Mouse (Mus musculus): ENCODE measurements at regions not wholly inside any gene's neighbourhood (a gene's known extent, or its start where the extent isn't known, plus 50 kb on each side); places are given as distances from the start of the nearest gene placed in this dataset.
A peak's percentile ranks its signal among the peaks of the same experiment; 100 is the strongest.

DNA sequence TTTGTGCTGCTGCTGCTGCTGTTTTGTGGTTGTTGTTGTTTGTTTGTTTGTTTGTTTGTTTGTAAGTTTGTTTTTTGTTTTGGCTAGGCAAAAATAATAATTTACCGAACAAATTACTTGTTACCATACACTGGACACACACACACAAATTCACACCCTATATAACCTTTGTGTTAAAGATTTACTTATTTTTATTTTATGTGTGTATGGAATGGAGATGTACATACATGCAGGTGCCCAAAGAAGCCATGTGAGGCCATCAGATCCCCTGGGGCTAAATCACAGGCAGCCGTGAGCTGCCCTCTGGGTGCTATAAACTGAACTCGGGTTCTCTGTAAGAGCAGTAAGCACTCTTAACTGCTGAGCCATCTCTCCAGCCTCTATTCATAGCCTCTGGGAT is 56.0 kb downstream of the Pttg1 start:
- DNase-seq (ENCODE audit: low read depth in 2 of 2, low spot score in 2 of 2), result no peak

DNA sequence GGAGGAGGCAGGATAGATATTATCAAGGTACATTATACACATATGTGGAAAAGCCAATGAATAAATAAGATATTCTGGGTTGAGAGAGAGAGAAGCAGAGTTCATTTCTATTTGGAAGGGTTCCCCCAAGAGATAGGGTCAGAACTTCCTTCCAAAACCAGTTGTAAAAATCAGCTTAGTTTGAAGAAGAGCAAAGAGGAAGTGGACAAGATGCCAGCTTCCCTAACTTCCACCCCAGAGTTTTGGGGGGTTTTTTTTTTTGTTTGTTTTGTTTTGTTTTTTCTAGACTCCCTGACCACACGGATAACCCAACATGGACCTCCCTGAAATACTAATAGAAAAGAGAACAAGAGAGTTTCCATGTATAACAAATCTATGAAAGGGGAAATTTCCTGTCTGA is 57.7 kb downstream of the Pttg1 start:
- DNase-seq (ENCODE audit: low read depth in 2 of 2, low spot score in 2 of 2), result no peak

DNA sequence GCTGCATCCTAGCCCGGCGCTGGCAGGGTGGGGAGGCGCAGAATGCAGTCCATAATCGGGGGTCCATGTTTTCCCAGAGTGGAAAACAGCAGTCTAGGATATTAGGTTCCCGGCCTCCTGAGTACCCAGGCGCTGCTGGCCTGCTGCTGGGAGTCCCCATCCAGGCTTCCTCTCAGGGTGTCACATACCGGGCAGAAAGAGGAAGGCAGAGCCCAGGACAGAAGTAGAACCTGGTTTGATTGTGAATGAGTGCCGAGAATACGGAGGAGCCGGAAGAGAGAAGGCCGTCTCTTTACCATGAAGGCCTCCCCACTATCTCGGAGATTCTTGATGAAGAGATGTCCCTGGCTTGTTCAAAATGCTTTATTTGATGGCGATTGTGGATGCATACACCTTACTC is 64.2 kb downstream of the Pttg1 start:
- no peak for DNase-seq (ENCODE audit: low read depth in 2 of 2, low spot score in 2 of 2)

DNA sequence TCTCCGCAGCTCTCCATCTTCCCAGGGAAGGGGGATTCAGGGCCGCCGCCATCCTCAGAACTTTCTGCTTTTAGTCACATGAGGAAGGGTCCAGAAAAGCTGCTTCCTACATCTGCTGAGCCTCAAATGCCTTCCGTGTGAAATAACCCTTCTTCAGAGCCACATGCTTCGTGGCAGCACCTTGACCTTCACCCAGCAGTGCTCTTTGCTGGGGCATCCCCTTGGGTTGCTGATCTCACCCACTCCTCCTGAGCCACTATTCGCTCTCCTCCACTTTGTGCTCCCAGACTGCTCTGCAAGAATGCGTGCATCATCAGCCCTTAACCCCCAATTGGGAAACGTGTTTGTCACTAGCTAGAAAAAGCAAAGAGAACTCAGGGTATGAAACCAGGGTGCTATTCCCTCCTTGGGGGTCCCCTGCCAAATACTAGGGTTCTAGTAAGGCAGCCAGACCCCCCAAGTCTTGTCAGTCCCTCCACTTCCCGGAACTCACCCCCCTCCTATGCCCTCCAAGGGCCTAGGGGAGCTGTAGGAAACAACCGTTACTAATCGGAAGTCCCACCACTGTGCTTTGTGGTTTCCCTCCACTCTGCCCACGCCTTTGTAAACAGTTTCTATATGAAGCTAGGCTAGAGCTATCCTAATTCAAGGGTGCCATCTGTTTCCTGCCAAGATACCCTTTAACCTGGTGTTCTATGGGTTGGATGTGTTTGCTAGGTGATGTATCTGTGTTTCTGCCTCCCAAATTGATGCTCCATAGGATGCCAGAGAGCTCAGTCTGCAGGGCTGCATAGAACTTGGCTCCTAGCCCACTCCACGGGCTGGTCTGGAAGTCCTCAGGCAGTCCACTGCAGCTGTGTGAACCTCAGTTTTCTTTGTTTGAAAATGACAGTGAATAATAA is 67.4 kb downstream of the Pttg1 start:
- DNase-seq (ENCODE audit: low read depth in 2 of 2, low spot score in 2 of 2), result peak; percentile 14 to 38

DNA sequence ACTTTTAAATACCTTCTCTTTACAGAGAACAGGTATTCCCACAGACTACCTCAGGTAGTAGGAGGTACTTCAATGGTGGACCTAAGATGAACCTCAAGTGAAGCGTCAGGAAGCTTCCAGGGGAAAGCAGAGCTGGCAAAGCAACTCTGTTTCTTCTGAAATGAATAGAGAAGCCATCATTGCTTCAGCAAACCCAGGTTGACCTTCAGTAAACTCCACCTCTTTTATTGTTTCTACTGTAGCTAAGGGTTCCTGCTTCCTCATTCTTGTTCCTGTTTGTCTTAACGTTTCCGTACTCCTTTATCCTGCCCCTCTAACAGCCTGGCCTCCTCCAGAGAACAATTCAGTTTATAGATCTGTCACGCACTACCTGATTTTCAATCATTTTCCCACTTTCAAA is 72.4 kb downstream of the Pttg1 start:
- DNase-seq (ENCODE audit: low read depth in 2 of 2, low spot score in 2 of 2), result no peak

DNA sequence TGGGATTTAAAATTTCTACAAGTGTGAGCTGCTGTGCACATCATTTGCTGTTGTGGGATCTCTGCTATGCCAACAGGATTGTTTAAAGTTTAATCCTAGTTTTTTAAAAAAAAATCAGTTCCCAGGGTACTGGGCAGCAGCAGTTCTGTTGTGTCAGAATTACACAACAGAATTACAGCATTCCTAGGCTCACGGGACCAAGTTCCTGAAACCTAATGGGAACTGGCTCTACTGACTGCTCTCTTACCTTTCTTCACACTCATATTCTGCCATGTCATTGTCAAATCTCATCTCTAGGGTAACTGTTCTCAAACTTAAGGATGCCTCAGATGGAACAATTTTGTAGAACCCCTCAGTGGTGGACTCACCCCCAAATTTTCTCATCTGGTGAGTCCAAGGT is 73.0 kb downstream of the Pttg1 start:
- DNase-seq (ENCODE audit: low read depth in 2 of 2, low spot score in 2 of 2), result no peak

DNA sequence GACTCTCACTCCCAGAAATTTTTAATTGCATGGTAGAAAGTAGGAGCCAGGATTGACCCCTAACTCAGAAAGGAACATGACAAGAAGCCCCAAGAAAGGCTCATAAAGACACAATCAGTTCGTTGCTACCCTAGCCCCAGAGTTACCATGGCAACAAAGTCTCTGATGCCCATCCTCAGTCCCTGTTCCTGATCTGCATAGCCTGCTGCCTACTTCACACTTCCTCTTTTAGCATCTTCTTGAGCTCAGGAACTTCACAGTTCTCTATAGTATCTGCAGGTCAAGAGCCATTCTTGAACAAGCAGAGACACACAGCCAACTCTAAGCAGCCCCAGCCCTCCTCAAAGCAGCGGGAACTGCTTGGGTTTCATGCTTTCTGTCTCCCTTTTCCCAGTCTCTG is 74.2 kb downstream of the Pttg1 start:
- no peak for DNase-seq (ENCODE audit: low read depth in 2 of 2, low spot score in 2 of 2)

DNA sequence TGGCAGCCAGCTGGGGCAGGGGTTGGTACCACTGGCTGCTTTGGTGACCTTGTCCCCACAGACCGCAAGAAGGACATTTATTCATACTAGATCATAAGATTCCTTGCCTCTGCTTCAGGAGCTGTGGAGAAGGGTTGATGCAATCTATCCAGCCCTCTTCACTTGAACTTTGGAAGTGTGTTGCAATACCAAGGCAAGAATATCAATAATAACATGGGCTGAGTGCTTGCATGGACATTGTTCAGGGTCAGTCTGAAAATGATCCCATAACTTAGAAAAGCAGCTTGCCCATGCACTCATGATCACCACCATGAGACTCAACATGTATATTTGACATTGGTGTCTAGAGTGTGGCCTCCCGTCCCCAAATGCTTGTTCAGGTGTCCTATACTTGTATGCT is 74.7 kb downstream of the Pttg1 start:
- no peak for DNase-seq (ENCODE audit: low read depth in 2 of 2, low spot score in 2 of 2)

DNA sequence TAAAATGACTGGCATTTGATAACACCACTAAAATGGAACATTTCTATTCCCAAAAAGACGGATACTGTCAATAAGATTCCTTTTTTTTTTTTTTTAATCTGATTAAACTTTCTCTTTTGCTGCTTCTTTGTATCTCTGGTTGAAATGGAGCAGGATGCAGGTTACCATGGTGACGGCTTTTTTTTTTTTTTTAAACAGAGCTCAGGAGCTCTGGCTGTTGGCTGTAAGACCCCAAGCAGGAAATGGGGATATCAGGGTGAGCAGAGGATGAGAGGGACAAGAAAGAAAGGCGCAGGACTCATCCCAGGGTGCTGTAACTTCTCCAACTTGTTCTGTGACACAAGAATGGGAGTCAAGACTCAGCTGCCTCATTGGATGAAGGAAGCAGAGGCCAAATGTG is 75.8 kb downstream of the Pttg1 start:
- no peak for DNase-seq (ENCODE audit: low read depth in 2 of 2, low spot score in 2 of 2)

DNA sequence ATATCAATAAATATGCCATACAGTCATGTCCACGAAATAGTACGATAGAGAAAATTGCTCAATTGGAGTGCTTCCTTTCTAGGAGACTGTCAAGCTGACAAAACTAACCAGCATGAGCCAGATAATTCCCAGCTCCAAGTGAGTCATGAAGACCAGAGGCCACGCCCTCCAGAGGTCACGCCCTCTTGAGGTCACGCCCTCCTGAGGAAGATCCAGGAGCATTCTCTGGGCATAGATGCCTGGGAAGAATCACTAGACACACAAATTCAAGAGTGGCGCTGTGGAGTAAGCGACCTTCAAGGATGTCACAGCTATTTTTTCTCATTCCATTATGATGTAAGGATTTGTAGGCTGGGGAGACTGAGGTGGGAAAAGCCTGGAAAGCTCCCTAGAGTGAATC is 76.5 kb downstream of the Pttg1 start:
- DNase-seq (ENCODE audit: low read depth in 2 of 2, low spot score in 2 of 2), result no peak

DNA sequence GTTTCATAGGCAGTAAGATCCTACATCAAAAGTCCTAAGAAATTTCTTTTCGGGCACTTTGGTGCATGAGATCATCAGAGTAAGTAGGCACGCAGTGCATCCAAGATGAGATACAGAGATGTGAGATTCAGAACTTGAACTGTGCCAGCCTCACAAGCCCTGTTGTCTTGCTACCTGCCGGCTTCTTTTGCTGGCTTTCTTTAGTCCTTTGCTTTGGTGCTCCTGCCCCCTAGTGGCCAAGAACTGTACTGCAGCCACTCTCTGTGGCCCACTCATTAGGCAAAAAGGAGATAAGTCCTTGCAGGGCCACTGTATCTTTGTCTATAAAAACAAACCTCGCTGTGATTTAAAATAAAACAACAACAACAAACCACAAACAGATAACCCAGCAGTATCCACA is 77.5 kb downstream of the Pttg1 start:
- peak; percentile 75 for DNase-seq (ENCODE audit: low read depth in 2 of 2, low spot score in 2 of 2)

DNA sequence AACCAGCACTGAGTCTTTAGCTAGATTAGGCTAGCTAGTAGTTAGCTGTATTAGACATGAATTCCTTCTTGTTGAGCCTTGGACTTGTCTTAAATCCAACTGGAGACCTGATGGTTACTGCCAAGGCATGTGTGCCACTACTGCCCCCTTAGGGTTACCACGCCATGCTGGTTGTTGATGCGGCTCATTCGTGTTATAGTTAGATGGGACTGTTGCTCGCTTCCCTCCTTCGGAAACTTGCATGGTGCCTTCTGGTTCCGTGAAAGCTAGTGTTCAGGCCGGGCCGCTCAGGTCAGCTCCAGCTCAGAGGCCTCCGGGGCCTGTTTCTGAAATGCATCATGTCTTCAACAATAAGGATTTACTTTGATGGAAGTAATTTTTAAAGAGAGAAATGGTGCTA is 79.6 kb downstream of the Pttg1 start:
- no peak for DNase-seq (ENCODE audit: low read depth in 2 of 2, low spot score in 2 of 2)

DNA sequence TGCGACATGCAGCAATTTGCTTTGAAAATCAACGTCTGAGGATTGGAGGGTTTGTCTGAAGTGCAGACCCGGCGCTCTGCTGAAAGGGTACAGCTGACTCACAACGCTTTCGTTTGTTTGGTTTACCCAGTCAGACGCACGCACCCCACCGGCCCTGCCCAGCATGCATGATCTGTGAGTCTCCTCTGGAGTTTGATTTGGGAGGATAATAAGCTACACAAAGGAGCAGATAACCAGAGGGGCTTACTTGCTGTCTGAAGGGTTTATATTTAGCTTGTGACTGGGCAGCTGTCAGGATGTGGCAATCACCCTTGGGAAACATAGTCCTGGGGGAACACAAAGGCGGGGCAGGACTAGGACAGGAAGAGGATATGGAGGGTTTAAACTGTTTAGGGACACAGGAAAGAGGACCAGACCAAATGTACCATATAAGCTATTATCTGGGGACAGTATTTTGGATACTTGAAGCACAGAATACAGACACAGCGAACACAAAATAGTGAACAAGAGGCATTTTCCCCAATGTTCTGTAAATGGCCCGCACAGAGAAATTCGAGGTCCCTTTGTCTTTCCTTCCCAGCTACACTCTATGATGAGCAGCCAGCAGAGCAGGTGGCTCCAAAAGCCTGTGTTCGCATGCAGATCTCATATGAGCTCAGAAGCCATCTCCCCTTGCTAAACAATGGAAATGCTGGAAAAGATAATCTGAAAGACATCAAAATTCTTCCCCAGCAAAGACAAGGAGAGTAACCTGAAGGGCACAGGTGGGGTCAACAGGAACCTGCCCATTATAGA is 81.1 kb downstream of the Pttg1 start:
- no peak for DNase-seq (ENCODE audit: low read depth in 2 of 2, low spot score in 2 of 2)

DNA sequence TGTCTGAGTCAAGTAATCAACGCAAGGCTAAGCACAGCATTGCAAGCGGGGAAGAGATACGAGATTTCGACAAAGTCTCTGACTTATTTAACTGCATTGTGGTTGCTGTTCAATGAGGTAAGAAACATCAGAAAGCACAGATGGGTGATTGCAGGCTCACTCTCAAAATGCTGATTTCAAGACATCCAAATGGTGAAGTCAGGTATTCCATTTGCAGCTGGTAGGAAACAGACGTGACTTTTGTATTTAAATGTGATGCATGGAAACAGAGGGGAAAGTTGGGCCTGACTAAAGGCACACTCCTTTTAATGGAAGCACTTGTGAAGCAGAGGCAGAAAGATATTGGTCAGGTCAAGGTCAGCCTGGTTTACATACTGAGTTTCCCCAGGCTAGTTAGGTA is 82.5 kb downstream of the Pttg1 start:
- DNase-seq (ENCODE audit: low read depth in 2 of 2, low spot score in 2 of 2), result no peak

DNA sequence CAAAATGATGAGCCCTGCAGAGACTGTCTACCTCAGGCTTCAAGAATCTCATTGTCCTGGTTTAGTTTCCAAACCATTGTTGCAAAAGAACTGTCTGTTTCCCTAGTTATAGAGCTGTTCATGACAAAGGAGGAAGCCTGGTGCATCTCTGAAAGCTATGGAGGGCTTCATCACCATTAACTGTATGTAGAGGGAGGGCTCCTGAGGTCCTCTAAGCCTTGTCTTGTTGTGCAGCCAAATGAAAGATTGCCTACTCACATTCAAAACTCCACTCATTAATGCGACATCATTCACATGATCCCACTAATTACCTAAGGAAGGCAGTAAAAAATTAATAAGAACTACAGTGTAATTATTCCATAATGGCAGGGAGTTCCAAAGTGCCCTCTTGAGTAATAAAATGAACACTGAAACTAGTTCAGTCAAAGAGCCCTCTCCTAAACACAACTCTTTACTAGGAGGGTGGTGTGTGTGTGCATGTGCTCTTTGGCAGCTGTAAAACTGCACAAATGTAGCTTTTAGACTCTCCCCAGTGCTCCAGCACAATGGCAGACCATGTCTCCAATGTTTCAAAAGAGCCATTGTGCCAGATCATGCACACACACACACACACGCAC is 87.6 kb downstream of the Pttg1 start:
- DNase-seq (ENCODE audit: low read depth in 2 of 2, low spot score in 2 of 2), result no peak

DNA sequence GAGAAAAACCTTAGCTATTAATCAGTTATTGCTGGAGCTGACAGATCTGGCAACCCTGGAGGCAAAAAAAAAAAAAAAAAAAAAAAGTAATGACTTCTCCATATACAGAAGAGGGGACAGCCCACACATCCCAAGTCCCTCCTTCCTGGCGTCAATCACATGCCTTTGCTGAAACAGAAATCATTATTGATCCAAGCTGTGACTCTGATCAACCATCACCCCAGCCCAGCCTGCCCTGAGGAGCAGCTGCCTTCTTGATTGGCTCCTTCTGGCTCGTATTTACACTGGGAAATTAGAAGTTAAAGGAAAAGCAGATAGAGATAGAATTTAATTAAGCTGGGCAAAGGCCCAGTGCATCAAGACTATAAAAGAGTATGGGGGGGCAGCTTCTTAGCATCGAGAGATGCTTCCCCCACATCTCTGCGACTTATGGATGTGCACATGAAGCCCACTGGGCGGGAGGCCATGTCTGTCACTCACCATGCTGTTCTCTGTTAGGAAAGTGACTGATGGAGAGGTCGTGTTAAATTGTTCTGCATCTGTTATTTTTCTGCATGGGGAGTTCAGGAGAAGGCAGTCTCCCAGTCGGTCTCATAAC is 90.3 kb downstream of the Pttg1 start:
- no peak for DNase-seq (ENCODE audit: low read depth in 2 of 2, low spot score in 2 of 2)

DNA sequence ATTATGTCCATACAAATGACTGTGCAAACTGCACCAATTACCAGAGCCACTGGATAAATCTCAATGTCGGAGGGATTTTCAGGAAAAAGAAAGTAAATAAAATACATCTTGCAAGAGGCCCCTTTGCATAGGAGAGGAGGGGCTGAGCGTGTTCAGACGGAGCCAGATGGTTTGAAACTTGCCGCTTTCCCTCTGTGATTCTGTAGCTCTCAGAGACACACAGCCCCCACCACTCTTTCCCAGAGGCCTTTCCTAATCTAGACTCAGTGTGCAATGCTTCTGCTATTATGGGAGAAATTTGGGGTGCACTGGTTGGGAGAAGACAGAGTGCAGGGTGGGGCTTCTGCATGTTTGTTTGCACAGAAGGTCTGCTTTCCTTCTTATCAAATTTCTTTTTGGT is 92.5 kb downstream of the Pttg1 start:
- DNase-seq (ENCODE audit: low read depth in 2 of 2, low spot score in 2 of 2), result no peak

DNA sequence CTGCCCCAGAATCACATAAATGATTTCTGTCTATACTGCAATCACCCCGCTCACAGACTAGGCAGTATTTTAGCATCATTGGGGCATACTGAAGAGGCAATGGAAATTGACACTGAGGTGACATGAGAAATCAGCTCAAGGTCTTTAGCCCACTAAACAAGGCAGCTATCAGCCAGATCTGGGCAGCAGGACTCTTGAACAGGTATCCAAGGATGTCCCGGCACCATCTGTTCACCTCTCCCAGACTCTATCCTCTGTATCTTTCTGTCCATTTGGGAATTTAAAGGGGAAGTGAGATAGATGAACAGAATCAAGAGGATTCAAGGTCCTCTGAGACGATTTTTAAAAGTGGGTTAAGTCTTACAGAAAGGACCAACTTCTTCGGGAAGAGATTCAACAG is 112.1 kb downstream of the Pttg1 start:
- no peak for DNase-seq (ENCODE audit: low read depth in 2 of 2, low spot score in 2 of 2)
